Mouse (Mus musculus) kidney, adult 2 months (tissue): Measurements from ENCODE around the gene Gucy2e.

Experiments
- CTCF ChIP-seq: fragments of 200-500 bp; conservative IDR thresholded peaks from 2 replicates; pipeline ENCODE4 v1.5.1; 2011; ENCODE audit warnings: low read depth, mild to moderate bottlenecking, control low read depth, low read length, moderate library complexity, mixed read lengths; ENCODE audit not compliant: insufficient read depth, insufficient read length
- POLR2A ChIP-seq: fragments of 200-500 bp; IDR thresholded peaks from one replicate; pipeline ENCODE4 v1.6.1; 2011; ENCODE audit warnings: low read depth, low read length, control low read depth

DNA sequence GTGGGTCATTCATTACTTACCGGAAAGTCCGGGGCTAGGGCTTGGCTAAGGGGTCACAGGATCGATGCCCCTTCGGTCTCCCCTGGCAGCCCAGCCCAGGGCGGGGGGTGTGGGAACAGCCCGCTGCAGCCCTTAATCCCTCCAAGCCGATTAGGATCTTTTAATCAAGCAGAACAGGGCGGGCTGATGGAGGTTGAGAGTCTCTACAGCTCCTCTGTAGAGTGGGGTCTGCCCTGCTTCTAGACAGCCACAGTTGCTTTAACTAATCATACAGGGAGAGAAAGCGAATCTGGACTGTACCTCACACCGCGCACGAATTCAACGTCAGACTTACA lies at the start of gene Gucy2e:
- TF ChIP-seq CTCF (no peak), POLR2A (no peak)
